Mouse (Mus musculus) ovary, postnatal 14 days (tissue): Measurements from ENCODE around the gene Pacs2.

Source experiments
- DNase-seq: peaks from one replicate; pipeline ENCODE4 v3.0.0; 2022; ENCODE audit warnings: low spot score

Gene Pacs2

DNA sequence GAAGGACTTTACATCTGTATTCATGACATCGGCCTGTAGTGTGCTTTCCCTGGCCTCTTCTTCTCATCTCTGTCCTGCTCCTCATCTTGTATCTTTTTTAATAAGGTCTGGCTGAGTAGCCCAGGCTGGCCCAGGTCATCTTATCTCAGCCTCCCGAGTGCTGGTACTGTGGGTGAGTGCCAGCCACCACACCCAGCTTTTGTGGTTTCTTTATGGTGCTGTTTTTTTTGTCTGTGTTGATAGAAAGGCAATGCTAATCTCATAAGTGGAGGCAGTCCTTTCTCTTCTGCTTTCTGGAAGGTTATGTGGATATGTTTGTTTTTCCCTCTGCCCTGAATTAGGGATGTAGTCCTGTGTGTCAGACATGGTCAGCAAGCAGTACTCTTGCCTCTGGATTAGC lies 28.2 kb downstream of the Pacs2 start:
- DNase-seq: no peak

- DNase-seq: peak; percentile 39
Observed at GRCm38 (mm10) chr12:113044916-113045677, 30.8 kb downstream of the Pacs2 start.

DNA sequence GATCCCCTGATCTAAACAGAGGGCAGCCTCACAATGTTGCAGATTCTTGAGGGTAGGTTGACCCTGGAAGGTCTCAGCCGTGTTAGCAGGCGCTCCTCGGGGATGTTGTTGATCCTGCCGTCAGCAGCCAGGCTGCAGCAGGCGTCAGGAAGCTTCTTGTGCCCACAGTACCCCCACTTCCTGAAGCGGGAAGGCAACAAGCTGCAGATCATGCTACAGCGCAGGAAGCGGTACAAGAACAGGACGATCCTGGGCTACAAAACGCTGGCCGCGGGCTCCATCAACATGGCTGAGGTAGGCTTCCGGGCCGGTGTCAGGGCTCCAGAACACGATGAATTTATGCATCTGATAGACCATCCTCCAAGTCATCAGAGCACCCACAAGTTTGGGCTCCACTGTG lies 32.6 kb downstream of the Pacs2 start:
- no peak for DNase-seq

GRCm38 (mm10) chr12:113048103-113048502 lies 33.8 kb downstream of the Pacs2 start:
- no peak for DNase-seq

GRCm38 (mm10) chr12:113049836-113050235 lies 35.5 kb downstream of the Pacs2 start:
- DNase-seq: no peak

DNA sequence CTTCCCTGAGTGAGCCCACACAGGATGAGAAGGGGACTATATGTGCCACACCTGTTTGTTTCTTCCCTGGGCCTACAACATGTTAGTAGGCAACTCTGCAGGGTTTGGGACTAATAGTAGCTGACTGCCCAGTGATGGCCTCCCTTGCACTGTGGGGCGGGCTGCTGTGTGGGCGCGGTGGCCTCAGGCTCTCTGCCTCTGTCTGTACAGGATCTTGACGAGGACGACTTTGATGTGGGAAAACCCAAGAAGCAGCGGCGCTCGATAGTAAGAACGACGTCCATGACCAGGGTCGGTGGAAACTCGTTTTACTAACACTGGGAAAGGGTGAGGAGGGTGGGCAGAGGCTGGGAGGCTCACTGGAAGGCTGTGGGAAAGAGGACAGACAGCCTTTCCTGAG lies 36.4 kb downstream of the Pacs2 start:
- no peak for DNase-seq

DNA sequence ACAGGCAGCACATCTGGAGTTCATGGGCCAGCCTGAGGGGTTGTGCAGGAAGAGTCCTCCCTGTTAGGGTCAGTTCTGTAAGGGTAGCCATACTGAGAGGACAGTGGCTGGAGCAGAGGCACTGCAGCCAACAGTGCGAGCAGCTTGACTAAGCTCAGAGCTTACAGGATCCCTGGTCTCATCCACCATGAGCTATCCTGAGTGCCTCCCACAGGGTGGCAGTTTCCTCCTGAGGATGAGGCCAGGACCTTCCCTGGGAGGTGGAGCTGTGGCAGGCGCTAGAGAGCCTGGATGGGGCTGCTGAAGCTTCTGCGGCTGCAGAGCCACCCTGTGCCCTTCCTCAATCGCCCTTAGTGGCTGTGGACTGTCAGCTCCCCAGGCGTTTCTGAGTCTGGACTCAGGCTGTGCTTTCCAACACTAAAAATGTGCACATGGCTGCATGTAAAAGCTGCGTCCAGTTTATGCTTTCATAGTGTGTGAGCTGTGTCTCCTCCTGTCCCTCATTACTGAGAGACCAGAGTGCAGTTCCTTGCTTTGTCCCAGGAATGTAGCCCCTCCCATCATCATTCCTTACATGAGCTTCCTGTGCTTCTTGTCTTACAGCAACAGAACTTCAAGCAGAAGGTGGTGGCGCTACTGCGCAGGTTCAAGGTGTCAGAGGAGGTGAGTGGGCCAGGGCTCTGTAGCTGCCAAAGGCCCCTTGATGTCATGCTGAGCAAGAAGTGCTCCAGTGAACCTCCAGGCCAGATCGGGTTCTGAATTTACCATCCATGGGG lies 37.5 kb downstream of the Pacs2 start:
- DNase-seq: no peak

DNA sequence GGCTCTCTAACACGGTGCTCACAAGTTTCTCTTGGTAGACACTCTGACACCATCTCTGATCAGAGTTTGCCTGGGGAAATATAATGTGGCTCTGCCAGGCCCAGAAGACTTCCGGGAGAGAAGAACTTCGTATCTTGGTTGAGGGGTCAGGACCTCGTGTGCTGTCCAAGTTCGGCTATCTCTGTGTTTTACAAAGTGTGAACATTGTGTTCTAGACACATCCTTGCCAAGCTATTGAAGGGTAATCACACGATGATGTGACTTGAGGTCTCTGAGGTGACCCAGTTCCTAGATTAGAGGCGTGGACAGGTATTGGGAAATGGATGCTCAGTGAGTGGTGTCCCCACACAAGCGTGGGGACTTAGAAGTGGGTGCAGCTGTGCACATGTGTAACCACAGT lies 41.8 kb downstream of the Pacs2 start:
- DNase-seq: no peak

- no peak for DNase-seq
Observed at GRCm38 (mm10) chr12:113060178-113060577, 45.9 kb downstream of the Pacs2 start.

DNA sequence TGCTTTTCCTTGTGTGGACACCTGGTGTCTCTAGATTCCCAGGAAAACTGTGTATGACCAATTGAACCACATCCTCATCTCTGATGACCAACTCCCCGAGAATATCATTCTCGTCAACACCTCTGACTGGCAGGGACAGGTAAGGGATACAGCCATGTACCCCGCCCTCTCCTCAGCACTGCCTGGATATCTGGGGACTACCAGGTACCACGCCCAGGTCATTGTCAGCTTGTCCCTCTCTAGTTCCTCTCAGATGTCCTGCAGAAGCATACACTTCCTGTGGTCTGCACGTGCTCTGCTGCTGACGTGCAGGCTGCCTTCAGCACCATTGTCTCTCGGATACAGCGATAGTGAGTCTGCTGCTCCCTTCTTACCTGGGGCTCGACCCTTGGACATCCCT lies 47.3 kb downstream of the Pacs2 start:
- no peak for DNase-seq

DNA sequence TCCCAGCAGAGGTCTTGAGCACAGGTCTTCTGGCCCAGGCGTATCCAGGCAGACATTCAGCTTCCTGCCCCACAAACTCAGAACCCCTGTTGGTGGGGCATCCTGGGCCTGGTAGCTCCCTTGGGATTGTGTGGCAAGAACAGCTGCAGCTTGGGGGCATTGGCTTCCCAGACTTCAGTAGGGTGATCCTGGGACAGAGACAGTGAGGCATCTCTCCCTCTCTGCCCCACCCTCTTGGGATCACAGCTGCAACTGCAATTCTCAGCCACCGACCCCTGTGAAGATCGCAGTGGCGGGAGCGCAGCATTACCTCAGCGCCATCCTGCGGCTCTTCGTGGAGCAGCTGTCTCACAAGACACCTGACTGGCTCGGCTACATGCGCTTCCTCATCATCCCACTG lies 47.9 kb downstream of the Pacs2 start:
- no peak for DNase-seq

GRCm38 (mm10) chr12:113063700-113064099 lies 49.4 kb downstream of the Pacs2 start:
- DNase-seq: no peak

DNA sequence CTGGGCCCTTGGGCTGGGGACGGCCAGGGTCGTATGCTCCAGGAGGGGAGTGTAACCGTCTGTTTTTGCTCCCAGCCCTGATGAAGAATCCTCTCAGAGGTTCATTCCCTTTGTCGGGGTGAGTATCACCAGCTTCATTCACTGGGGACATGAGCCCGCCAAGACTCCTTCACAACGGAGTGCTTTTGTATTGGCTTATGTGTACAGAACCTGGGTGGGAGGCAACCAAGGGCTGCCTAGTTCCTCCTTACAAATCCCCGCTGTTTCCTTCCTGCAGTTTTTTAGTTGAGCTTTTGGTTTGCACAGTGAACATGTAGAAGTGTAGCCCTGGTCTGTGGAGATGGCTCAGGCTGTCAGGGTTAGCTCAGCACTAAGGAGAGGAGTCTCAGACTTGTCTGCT lies 53.7 kb downstream of the Pacs2 start:
- no peak for DNase-seq

GRCm38 (mm10) chr12:113069389-113069788 lies 55.1 kb downstream of the Pacs2 start:
- no peak for DNase-seq

GRCm38 (mm10) chr12:113071321-113071720 lies 57.0 kb downstream of the Pacs2 start:
- no peak for DNase-seq

DNA sequence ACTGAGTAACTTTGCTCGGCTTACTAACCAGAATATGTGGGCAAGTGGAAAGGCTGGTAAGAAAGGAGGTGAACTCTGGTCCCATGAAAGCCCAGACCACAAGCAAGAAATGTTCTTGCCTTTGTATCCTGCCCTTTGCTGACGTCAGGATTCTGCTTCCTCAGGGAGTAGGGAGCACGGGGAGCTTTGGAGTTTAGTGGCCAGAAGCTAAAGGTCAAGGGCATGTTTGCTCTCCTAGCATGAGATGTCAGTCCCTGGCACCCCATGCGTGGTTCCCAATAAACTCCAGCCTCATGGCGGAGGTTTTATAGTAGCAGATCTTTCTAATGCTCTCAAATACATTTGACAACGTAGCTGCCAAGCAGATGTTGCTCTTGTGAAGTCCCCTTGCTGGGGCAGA lies 57.5 kb downstream of the Pacs2 start:
- DNase-seq: no peak

- no peak for DNase-seq
Observed at GRCm38 (mm10) chr12:113073420-113074328, 59.4 kb downstream of the Pacs2 start.

- DNase-seq: peak; percentile 76
Observed at GRCm38 (mm10) chr12:113074329-113075062, 60.2 kb downstream of the Pacs2 start, which contains the start of gene Tex22. Gene Tex22, plus strand, starts transcription at chr12:113074502.

DNA sequence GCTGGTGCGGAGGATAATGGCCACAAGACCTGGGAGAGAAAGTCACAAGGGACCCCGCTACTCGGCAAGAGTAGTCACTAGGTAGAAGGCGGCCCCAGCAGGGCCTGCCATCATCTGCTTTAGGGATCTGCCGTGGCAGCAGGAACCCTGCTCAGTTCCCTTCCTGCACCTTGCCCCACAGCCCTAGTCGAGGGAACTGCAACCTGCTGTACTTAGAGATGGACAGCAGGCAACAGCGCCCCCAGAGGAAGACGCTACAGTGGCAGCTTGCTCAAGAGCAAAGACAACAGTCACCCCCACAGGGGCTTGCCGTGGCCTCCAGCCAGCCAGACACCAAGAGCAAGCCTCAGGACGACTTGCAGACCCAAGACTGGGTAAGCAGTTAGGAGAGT lies 60.8 kb downstream of the Pacs2 start:
- peak; percentile 82 for DNase-seq

- DNase-seq: no peak
Observed at GRCm38 (mm10) chr12:113075486-113075885, 61.2 kb downstream of the Pacs2 start.

DNA sequence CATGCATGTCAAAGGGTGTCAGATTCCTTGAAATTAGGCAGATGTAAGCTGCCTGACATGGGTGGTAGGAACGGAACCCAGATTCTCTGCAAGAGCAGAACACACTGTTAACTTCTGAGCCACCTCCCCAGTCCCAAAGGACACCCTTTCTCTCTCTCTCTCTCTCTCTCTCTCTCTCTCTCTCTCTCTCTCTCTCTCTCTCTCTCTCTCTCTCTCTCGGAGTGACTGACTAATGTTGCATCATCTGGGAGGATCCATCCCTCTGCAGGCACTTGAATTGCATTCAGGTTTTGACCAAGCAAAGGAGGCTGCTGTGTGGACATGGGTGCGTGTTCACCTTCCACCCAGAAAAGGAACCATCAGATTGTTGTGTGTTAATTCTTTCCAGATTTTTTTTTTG lies 73.0 kb downstream of the Pacs2 start:
- DNase-seq: no peak

GRCm38 (mm10) chr12:113088026-113088425 lies 73.7 kb downstream of the Pacs2 start:
- DNase-seq: no peak
